Mouse (Mus musculus): ENCODE data around the gene Map3k4.

GRCm38 (mm10) chr17:12291151-12291550 is 27.4 kb downstream of the Map3k4 start:
- TF ChIP-seq POLR2A (IDR thresholded peaks at IDR 0.05; ENCODE audit: borderline replicate concordance, control insufficient read depth, low read depth, low read length) (no peak), CTCF (IDR thresholded peaks at IDR 0.05; ENCODE audit: control insufficient read depth, insufficient read depth, low read length) (no peak)
